Mouse (Mus musculus) hindbrain, embryonic 14.5 days (tissue): Measurements from ENCODE around the gene Rhoj. TPM values are rescaled to one million over a fixed set of nuclear protein-coding genes. Genes with fewer than 3 reads are reported as not detected.

Source experiments
- ATAC-seq: fragments of 200-750 bp; cut with Nextera tagmentation; 2 replicates; pipeline ENCODE4 v1.8.0; 2017; ENCODE audit warnings: moderate number of reproducible peaks, mild to moderate bottlenecking, moderate TSS enrichment, moderate library complexity; ENCODE audit not compliant: low FRiP score
- DNase-seq: peaks from one replicate; pipeline ENCODE4 v3.0.0-alpha.2; 2015; ENCODE audit warnings: low spot score
- H3K27ac ChIP-seq: fragments of 300-500 bp; sonication (generic); 2 replicates; pipeline ENCODE4 v1.5.1; 2014; ENCODE audit warnings: mild to moderate bottlenecking, moderate library complexity
- H3K27me3 ChIP-seq: fragments of 300-500 bp; sonication (generic); 2 replicates; pipeline ENCODE4 v1.6.1; 2014; ENCODE audit warnings: mild to moderate bottlenecking, low read length, mixed read lengths; ENCODE audit not compliant: control insufficient read depth, insufficient read depth
- H3K36me3 ChIP-seq: fragments of 300-500 bp; sonication (generic); replicated peaks from 2 replicates; pipeline ENCODE4 v1.6.1; 2014; ENCODE audit not compliant: control insufficient read depth, insufficient read depth
- H3K4me1 ChIP-seq: fragments of 300-500 bp; sonication (generic); replicated peaks from 2 replicates; pipeline ENCODE4 v1.6.1; 2014; ENCODE audit warnings: antibody characterized with exemption, low read length, mixed read lengths; ENCODE audit not compliant: control insufficient read depth, insufficient read depth
- H3K4me2 ChIP-seq: fragments of 300-500 bp; sonication (generic); replicated peaks from 2 replicates; pipeline ENCODE4 v1.6.1; 2014; ENCODE audit warnings: mild to moderate bottlenecking, moderate library complexity
- H3K4me3 ChIP-seq: fragments of 300-500 bp; sonication (generic); replicated peaks from 2 replicates; pipeline ENCODE4 v1.5.1; 2014; ENCODE audit warnings: mild to moderate bottlenecking, low read length
- H3K9ac ChIP-seq: fragments of 300-500 bp; sonication (generic); 2 replicates; pipeline ENCODE4 v1.6.1; 2014
- H3K9me3 ChIP-seq: fragments of 300-500 bp; sonication (generic); 2 replicates; pipeline ENCODE4 v1.6.1; 2016; ENCODE audit warnings: low read length; ENCODE audit not compliant: control insufficient read depth
- WGBS: fragments of 180-500 bp; shearing (Covaris S2); extraction: QIAGEN DNeasy Blood & Tissue Kit; methylation state at CpG from one replicate; pipeline ENCODE4 v1.1.7; 2014; 5-methylcytosine and 5-hydroxymethylcytosine counted together
- polyA plus RNA-seq: library from polyadenylated mRNA; unstranded; fragments of >200 nt; fragmentation: Nextera tagmentation; extraction: Ambion mirVana; gene quantifications from 2 replicates; pipeline ENCODE4 v1.2.1, GENCODE M21; 2014

Gene Rhoj
- polyA plus RNA-seq, 1 experiment from 2014 or later: 28.3 TPM

DNA sequence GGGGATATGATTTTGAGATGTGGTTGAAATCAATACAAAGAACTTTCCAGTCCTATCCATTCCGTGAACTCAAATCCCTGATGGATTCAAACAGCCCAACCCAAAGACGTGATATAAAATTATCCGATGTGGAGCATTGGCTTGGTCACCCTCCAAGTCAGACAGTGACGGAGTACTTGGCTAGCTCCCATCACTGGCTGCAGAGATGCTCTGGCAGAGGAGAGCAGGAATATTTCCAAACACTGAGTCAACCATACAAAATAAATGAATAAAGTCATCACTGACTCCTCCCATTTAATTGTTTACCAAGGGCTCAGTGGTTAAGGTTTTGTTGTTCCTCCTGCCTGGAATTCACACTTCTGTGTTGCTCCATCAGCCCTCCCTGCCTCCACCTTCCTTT lies 50.6 kb downstream of the Rhoj start:
- H3K4me3 ChIP-seq: no peak overlapping the region
- WGBS: 78% methylated on average over 4 of the region's 4 CpGs

GRCm38 (mm10) chr12:75359500-75359899 lies 51.4 kb downstream of the Rhoj start:
- H3K36me3 ChIP-seq: no peaks in the 10 kb centered on the region
- no peak overlapping the region for H3K27ac ChIP-seq
- H3K4me2 ChIP-seq: no peak overlapping the region
- H3K4me1 ChIP-seq: 0 out of 2 replicates have a peak, but pooled peaks cover 6% of the 10 kb centered on the region
- WGBS: 62% methylated on average over 2 of the region's 2 CpGs
- DNase-seq: no peak
- no peak overlapping the region for H3K9ac ChIP-seq
- no peaks in the 10 kb centered on the region for H3K27me3 ChIP-seq
- no peak for ATAC-seq
- no peak overlapping the region for H3K4me3 ChIP-seq
- H3K9me3 ChIP-seq: no peaks in the 10 kb centered on the region

More for the DNA sequence above, 50.6 kb downstream of the Rhoj start:
- no peaks in the 10 kb centered on the region for H3K9me3 ChIP-seq
- DNase-seq: no peak
- ATAC-seq: no peak
- H3K36me3 ChIP-seq: no peaks in the 10 kb centered on the region
- 0 out of 2 replicates have a peak, but pooled peaks cover 6% of the 10 kb centered on the region for H3K4me1 ChIP-seq
- no peak overlapping the region for H3K9ac ChIP-seq
- H3K27me3 ChIP-seq: no peaks in the 10 kb centered on the region
- H3K4me2 ChIP-seq: no peak overlapping the region
- no peak overlapping the region for H3K27ac ChIP-seq

GRCm38 (mm10) chr12:75359921-75360482 lies 51.9 kb downstream of the Rhoj start:
- no peak overlapping the region for H3K9ac ChIP-seq
- no peaks in the 10 kb centered on the region for H3K9me3 ChIP-seq
- H3K4me2 ChIP-seq: no peak overlapping the region
- H3K27ac ChIP-seq: no peak overlapping the region
- WGBS: 71% methylated on average over 5 of the region's 5 CpGs
- H3K4me3 ChIP-seq: no peak overlapping the region
- no peaks in the 10 kb centered on the region for H3K27me3 ChIP-seq
- DNase-seq (no peak), ATAC-seq (no peak)
- H3K4me1 ChIP-seq: 0 out of 2 replicates have a peak, but pooled peaks cover 6% of the 10 kb centered on the region
- H3K36me3 ChIP-seq: no peaks in the 10 kb centered on the region

DNA sequence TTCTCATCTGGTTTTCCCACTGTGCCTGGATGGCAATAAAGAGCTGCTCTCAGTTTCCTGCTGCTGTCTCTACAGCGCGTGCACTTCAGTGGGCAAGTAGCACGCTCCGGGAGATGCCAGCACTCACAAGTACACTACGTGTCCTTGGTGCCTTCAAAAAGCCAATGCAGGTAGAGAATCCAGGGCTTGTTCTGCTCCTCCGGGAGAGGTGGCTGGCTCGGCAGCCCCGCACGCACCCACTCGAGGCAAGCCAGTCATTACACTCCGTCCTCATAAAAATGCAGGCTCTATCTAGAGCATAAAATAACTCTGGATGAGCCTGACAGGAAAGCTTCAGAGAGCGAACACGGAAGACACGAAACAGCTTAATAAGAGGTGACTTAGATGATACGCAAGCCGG lies 54.3 kb downstream of the Rhoj start:
- 82% methylated on average over 16 of the region's 16 CpGs for WGBS
- H3K9me3 ChIP-seq: no peaks in the 10 kb centered on the region
- 0 out of 2 replicates have a peak overlapping the region, but pooled peaks have one; percentile 36 for H3K27ac ChIP-seq
- H3K4me3 ChIP-seq: no peak overlapping the region
- no peaks in the 10 kb centered on the region for H3K36me3 ChIP-seq
- H3K27me3 ChIP-seq: no peaks in the 10 kb centered on the region
- 0 out of 2 replicates have a peak, but pooled peaks cover 6% of the 10 kb centered on the region for H3K4me1 ChIP-seq
- H3K4me2 ChIP-seq: no peak overlapping the region
- ATAC-seq (no peak), DNase-seq (no peak)
- no peak overlapping the region for H3K9ac ChIP-seq

GRCm38 (mm10) chr12:75364416-75364815 lies 56.3 kb downstream of the Rhoj start:
- no peak overlapping the region for H3K9ac ChIP-seq
- no peaks in the 10 kb centered on the region for H3K9me3 ChIP-seq
- no peak for DNase-seq
- no peaks in the 10 kb centered on the region for H3K27me3 ChIP-seq
- H3K27ac ChIP-seq: no peak overlapping the region
- H3K4me3 ChIP-seq: no peak overlapping the region
- no peak overlapping the region for H3K4me2 ChIP-seq
- ATAC-seq: no peak
- H3K4me1 ChIP-seq: 0 out of 2 replicates have a peak, but pooled peaks cover 6% of the 10 kb centered on the region
- H3K36me3 ChIP-seq: no peaks in the 10 kb centered on the region
- WGBS: 95% methylated on average over 4 of the region's 4 CpGs

DNA sequence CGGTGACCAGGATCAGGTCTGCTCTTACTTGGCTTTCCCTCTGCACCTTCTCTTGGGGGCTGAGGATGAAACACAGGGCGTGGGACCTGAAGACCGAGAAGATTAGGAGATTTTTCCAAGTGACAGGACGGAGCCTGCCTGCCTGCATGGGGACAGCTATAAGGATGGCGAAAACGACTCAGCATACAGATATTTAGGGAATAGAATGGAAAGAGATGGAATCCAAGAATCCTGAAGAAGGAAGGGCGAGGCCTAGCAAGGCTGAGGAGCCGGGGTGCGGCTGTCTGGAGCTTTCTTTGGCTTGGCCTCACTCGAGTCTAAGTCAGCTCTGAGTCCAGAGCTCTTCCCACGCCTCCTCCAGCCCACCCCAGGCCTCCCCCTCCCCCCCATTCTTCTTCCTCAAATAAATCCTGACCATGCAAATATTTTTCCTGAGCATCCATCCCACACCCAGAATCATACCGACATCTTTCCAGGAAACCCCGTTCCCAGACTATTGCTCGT lies 57.6 kb downstream of the Rhoj start:
- no peak overlapping the region for H3K4me3 ChIP-seq
- no peaks in the 10 kb centered on the region for H3K4me1 ChIP-seq
- H3K27me3 ChIP-seq: no peaks in the 10 kb centered on the region
- 89% methylated on average over 14 of the region's 14 CpGs for WGBS
- no peaks in the 10 kb centered on the region for H3K36me3 ChIP-seq
- H3K4me2 ChIP-seq: no peak overlapping the region
- no peak overlapping the region for H3K9ac ChIP-seq
- ATAC-seq: no peak
- no peaks in the 10 kb centered on the region for H3K9me3 ChIP-seq
- H3K27ac ChIP-seq: no peak overlapping the region
- DNase-seq: no peak

GRCm38 (mm10) chr12:75367371-75367770 lies 59.2 kb downstream of the Rhoj start:
- Histone ChIP-seq H3K4me2 (no peak overlapping the region), H3K4me1 (no peaks in the 10 kb centered on the region), H3K36me3 (no peaks in the 10 kb centered on the region), H3K4me3 (no peak overlapping the region), H3K9me3 (no peaks in the 10 kb centered on the region), H3K9ac (no peak overlapping the region), H3K27ac (no peak overlapping the region), H3K27me3 (no peaks in the 10 kb centered on the region)
- WGBS: 95% methylated on average over 6 of the region's 6 CpGs
- DNase-seq (no peak), ATAC-seq (no peak)

GRCm38 (mm10) chr12:75368527-75368926 lies 60.4 kb downstream of the Rhoj start:
- DNase-seq: no peak
- no peaks in the 10 kb centered on the region for H3K9me3 ChIP-seq
- H3K4me3 ChIP-seq: no peak overlapping the region
- 67% methylated on average over 5 of the region's 5 CpGs for WGBS
- H3K4me1 ChIP-seq: no peaks in the 10 kb centered on the region
- H3K27me3 ChIP-seq: no peaks in the 10 kb centered on the region
- no peak overlapping the region for H3K4me2 ChIP-seq
- H3K36me3 ChIP-seq: no peaks in the 10 kb centered on the region
- H3K27ac ChIP-seq: no peak overlapping the region
- H3K9ac ChIP-seq: no peak overlapping the region
- ATAC-seq: no peak

- H3K4me3 ChIP-seq: no peak overlapping the region
- H3K9ac ChIP-seq: no peak overlapping the region
- no peaks in the 10 kb centered on the region for H3K36me3 ChIP-seq
- no peaks in the 10 kb centered on the region for H3K9me3 ChIP-seq
- ATAC-seq (no peak), DNase-seq (no peak)
- H3K27ac ChIP-seq: no peak overlapping the region
- H3K27me3 ChIP-seq: no peaks in the 10 kb centered on the region
- no peak overlapping the region for H3K4me2 ChIP-seq
- 79% methylated on average over 2 of the region's 2 CpGs for WGBS
- no peaks in the 10 kb centered on the region for H3K4me1 ChIP-seq
Measured at GRCm38 (mm10) chr12:75369418-75369851, 61.3 kb downstream of the Rhoj start.
